Mouse (Mus musculus): ENCODE measurements at regions not wholly inside any gene's neighbourhood (a gene's known extent, or its start where the extent isn't known, plus 50 kb on each side); places are given as distances from the start of the nearest gene placed in this dataset.
A peak's percentile ranks its signal among the peaks of the same experiment; 100 is the strongest.

DNA sequence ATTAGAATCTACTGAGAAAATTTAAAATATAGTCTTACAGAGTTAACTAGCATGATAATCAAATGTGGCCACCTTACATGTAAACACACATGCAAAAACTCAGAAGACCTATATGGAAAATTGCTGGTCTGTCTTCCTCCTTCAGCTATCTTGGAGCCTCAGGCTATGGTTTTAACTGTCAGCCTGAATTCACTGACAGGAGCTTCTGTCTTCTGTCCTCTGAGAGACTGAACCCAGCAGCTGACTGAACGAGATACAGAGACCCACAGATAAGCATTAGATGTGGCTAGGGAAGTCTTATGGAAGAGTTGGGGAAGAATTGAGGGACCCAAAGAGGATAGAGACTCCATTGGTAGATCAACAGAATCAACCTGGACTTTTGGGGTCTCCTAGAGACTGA is 360.0 kb upstream of the Meox2 start:
- 73% methylated on average over 1 of the region's 1 CpGs for WGBS

DNA sequence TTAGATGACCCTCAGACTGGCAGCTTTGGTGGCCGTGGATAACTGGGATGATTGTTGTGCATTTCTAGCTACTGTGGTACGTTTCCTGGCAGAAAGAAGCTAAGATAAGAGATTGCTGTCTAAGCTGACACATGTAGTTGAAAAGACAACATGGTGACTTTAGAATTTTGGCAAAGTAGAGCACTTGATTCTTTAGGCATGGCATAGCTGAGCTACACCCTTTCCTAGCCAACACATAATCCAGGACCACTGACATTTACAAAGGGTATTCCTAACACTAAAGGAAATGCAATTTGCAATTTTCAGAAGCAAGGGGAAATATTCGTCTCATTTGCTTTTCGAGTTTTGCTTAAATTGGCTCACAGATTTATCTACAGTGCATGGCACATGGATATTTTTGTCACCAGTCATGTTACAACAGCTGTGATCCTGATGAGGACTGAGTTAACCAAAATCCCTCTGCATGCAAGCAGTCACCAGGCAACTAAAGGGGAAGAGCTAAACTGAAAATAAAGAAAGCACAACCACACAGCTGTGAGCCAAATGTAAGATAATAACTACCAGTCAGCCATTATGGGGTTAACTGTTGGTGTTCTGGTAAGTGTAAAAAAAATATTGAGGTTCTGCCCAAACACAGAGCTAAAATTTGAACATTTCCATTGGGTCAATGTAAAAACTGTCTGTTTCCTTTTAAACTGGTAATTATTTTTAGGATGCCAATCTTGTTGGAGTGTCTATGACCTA is 342.9 kb upstream of the Meox2 start:
- DNase-seq (ENCODE audit: low spot score): no peak
- H3K4me1 ChIP-seq (replicated peaks; ENCODE audit: control insufficient read depth, insufficient read depth, low read length): no peaks in the 10 kb centered on the region
- no peak overlapping the region for H3K4me3 ChIP-seq (ENCODE audit: low read depth, low read length)
- no peaks in the 10 kb centered on the region for H3K27me3 ChIP-seq (ENCODE audit: control insufficient read depth, insufficient read depth, low read length)
- no peak overlapping the region for H3K27ac ChIP-seq (ENCODE audit: low read depth, low read length)
- no peaks in the 10 kb centered on the region for H3K9me3 ChIP-seq (ENCODE audit: control insufficient read depth, low read length)
- ATAC-seq (replicated peaks; ENCODE audit: low FRiP score): no peak
- H3K4me2 ChIP-seq (ENCODE audit: low read depth, low read length, severe bottlenecking): no peak overlapping the region
- H3K9ac ChIP-seq (ENCODE audit: low read length): no peak overlapping the region
- WGBS: 83% methylated on average over 4 of the region's 4 CpGs
- no peaks in the 10 kb centered on the region for H3K36me3 ChIP-seq (ENCODE audit: control insufficient read depth, insufficient read depth, low read length)

More for the DNA sequence above, 360.0 kb upstream of the Meox2 start:
- no peaks in the 10 kb centered on the region for H3K36me3 ChIP-seq (ENCODE audit: control insufficient read depth, insufficient read depth, low read length)
- H3K9me3 ChIP-seq (ENCODE audit: control insufficient read depth, low read length): no peaks in the 10 kb centered on the region
- no peak for DNase-seq (ENCODE audit: low spot score)
- H3K4me1 ChIP-seq (replicated peaks; ENCODE audit: control insufficient read depth, insufficient read depth, low read length): no peaks in the 10 kb centered on the region
- H3K4me2 ChIP-seq (ENCODE audit: low read depth, low read length, severe bottlenecking): no peak overlapping the region
- H3K27ac ChIP-seq (ENCODE audit: low read depth, low read length): no peak overlapping the region
- H3K27me3 ChIP-seq (ENCODE audit: control insufficient read depth, insufficient read depth, low read length): no peaks in the 10 kb centered on the region
- no peak overlapping the region for H3K9ac ChIP-seq (ENCODE audit: low read length)
- ATAC-seq (replicated peaks; ENCODE audit: low FRiP score): no peak
- no peak overlapping the region for H3K4me3 ChIP-seq (ENCODE audit: low read depth, low read length)

DNA sequence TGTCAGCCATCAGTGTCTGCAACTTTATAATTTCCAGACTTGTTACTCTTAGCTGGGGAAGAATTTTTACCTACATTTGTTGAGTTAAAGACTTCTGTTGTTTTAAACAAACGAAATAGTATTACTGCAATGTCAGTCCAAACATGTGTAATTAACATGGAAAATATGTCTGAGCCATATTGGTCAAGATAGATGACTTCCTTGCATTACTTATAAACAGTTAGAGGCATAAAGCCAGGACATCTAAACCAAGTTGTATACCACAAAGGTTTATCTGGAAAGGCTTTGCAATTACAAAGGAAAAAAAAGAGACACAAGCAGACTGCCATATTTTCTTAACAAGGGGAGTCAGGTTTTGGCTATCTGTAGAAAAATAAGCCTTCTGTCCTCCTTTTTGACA is 342.2 kb upstream of the Meox2 start:
- Histone ChIP-seq H3K4me3 (ENCODE audit: low read depth, low read length) (no peak overlapping the region), H3K27ac (ENCODE audit: low read depth, low read length) (no peak overlapping the region), H3K9ac (ENCODE audit: low read length) (no peak overlapping the region), H3K9me3 (ENCODE audit: control insufficient read depth, low read length) (no peaks in the 10 kb centered on the region), H3K36me3 (ENCODE audit: control insufficient read depth, insufficient read depth, low read length) (no peaks in the 10 kb centered on the region), H3K4me2 (ENCODE audit: low read depth, low read length, severe bottlenecking) (no peak overlapping the region), H3K4me1 (replicated peaks; ENCODE audit: control insufficient read depth, insufficient read depth, low read length) (no peaks in the 10 kb centered on the region), H3K27me3 (ENCODE audit: control insufficient read depth, insufficient read depth, low read length) (no peaks in the 10 kb centered on the region)
- DNase-seq (ENCODE audit: low spot score) (no peak), ATAC-seq (replicated peaks; ENCODE audit: low FRiP score) (no peak)
- 59% methylated on average over 1 of the region's 1 CpGs for WGBS

DNA sequence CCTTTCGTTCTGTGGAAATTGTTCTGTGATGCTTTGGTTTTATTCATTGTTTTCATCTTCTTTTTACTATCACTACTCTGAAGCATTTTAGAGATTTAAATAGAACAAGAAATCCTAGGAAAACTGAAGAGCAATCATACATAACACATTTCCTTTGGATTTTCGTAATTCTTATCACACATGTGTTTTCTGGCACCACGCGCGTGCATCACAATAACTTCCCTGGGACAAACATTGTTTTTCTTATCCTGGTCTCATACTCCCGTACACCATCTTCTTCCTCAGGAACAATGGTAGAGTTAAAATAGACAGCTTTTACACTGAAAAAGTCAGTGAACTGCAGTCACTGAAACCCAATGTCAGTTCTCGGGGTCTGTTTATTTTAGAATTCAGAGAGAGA is 327.6 kb upstream of the Meox2 start:
- no peak overlapping the region for H3K27ac ChIP-seq (ENCODE audit: low read depth, low read length)
- no peak overlapping the region for H3K9ac ChIP-seq (ENCODE audit: low read length)
- H3K4me2 ChIP-seq (ENCODE audit: low read depth, low read length, severe bottlenecking): no peak overlapping the region
- no peak for ATAC-seq (replicated peaks; ENCODE audit: low FRiP score)
- no peaks in the 10 kb centered on the region for H3K4me1 ChIP-seq (replicated peaks; ENCODE audit: control insufficient read depth, insufficient read depth, low read length)
- no peak overlapping the region for H3K4me3 ChIP-seq (ENCODE audit: low read depth, low read length)
- H3K9me3 ChIP-seq (ENCODE audit: control insufficient read depth, low read length): no peaks in the 10 kb centered on the region
- WGBS: 91% methylated on average over 7 of the region's 7 CpGs
- H3K36me3 ChIP-seq (ENCODE audit: control insufficient read depth, insufficient read depth, low read length): no peaks in the 10 kb centered on the region
- H3K27me3 ChIP-seq (ENCODE audit: control insufficient read depth, insufficient read depth, low read length): no peaks in the 10 kb centered on the region
- no peak for DNase-seq (ENCODE audit: low spot score)

DNA sequence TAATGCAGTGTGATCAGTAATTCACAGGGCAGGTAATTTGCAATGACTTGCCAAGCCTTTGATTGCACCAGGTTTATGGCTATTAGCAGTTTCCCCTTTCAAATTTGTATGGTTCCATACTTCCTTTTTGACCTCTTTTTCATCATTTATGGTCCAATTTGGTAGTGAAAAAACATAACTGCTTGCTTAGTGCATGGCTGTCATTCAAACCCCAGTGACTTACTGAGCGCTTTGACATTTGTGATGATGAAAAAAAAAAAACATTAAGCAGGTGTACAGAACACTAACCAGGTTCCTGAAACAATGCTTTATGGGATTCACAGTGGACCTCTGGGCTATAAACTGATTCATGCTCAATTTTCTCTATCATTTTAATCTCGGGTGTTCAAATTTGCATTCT is 317.5 kb upstream of the Meox2 start:
- H3K4me3 ChIP-seq (ENCODE audit: low read depth, low read length): no peak overlapping the region
- H3K9ac ChIP-seq (ENCODE audit: low read length): no peak overlapping the region
- no peaks in the 10 kb centered on the region for H3K4me1 ChIP-seq (replicated peaks; ENCODE audit: control insufficient read depth, insufficient read depth, low read length)
- no peak for ATAC-seq (replicated peaks; ENCODE audit: low FRiP score)
- DNase-seq (ENCODE audit: low spot score): no peak
- H3K27ac ChIP-seq (ENCODE audit: low read depth, low read length): no peak overlapping the region
- 83% methylated on average over 2 of the region's 2 CpGs for WGBS
- H3K9me3 ChIP-seq (ENCODE audit: control insufficient read depth, low read length): no peaks in the 10 kb centered on the region
- H3K36me3 ChIP-seq (ENCODE audit: control insufficient read depth, insufficient read depth, low read length): no peaks in the 10 kb centered on the region
- peaks cover 7% of the 10 kb centered on the region for H3K27me3 ChIP-seq (ENCODE audit: control insufficient read depth, insufficient read depth, low read length)
- H3K4me2 ChIP-seq (ENCODE audit: low read depth, low read length, severe bottlenecking): no peak overlapping the region

DNA sequence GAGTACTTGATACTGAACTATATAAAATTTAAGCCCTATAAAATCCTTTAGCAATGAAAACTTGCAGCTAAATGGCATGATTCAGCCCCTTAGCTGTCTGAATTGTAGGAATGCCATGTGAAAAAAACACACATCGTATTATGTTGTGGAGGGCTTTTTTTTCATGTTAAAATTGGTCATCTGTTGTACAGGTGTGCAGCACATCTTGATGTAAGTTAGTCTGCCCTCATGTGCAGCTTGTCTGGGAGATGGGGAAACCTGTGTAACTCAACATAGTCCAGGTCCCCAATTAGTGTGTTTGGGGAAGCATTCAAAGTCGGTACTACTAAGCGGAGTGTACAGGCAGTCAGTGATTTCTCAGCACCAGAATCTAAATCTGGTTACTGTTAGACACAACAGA is 316.9 kb upstream of the Meox2 start:
- H3K9me3 ChIP-seq (ENCODE audit: control insufficient read depth, low read length): no peaks in the 10 kb centered on the region
- peaks cover 7% of the 10 kb centered on the region for H3K27me3 ChIP-seq (ENCODE audit: control insufficient read depth, insufficient read depth, low read length)
- H3K27ac ChIP-seq (ENCODE audit: low read depth, low read length): no peak overlapping the region
- WGBS: 89% methylated on average over 3 of the region's 3 CpGs
- H3K36me3 ChIP-seq (ENCODE audit: control insufficient read depth, insufficient read depth, low read length): no peaks in the 10 kb centered on the region
- H3K4me1 ChIP-seq (replicated peaks; ENCODE audit: control insufficient read depth, insufficient read depth, low read length): no peaks in the 10 kb centered on the region
- DNase-seq (ENCODE audit: low spot score): no peak
- no peak overlapping the region for H3K4me2 ChIP-seq (ENCODE audit: low read depth, low read length, severe bottlenecking)
- no peak for ATAC-seq (replicated peaks; ENCODE audit: low FRiP score)
- H3K4me3 ChIP-seq (ENCODE audit: low read depth, low read length): no peak overlapping the region
- H3K9ac ChIP-seq (ENCODE audit: low read length): no peak overlapping the region

DNA sequence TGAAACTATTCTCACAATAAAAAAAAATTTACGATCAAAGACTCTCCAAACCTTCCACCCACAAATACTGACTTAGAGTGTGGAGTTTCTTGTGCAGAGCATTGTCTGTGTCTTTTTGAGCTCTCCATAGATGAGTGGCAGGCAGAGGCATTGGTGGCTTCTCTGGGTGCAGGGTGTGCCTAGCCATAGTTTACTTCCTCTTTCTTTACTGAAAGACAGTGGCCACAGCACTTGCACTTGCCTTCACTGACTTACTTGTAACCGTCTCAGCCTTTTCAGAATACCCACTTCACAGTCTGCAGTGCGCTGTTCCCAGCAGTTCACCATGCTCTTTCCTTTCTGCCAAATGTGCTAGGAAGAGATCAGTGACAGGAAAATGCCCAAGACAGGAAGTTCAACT is 316.1 kb upstream of the Meox2 start:
- Histone ChIP-seq H3K36me3 (ENCODE audit: control insufficient read depth, insufficient read depth, low read length) (no peaks in the 10 kb centered on the region), H3K9me3 (ENCODE audit: control insufficient read depth, low read length) (no peaks in the 10 kb centered on the region), H3K4me2 (ENCODE audit: low read depth, low read length, severe bottlenecking) (no peak overlapping the region), H3K4me1 (replicated peaks; ENCODE audit: control insufficient read depth, insufficient read depth, low read length) (no peaks in the 10 kb centered on the region), H3K9ac (ENCODE audit: low read length) (no peak overlapping the region), H3K4me3 (ENCODE audit: low read depth, low read length) (no peak overlapping the region), H3K27ac (ENCODE audit: low read depth, low read length) (no peak overlapping the region), H3K27me3 (ENCODE audit: control insufficient read depth, insufficient read depth, low read length) (peaks cover 7% of the 10 kb centered on the region)
- ATAC-seq (replicated peaks; ENCODE audit: low FRiP score) (no peak), DNase-seq (ENCODE audit: low spot score) (no peak)
- WGBS: 86% methylated on average over 3 of the region's 3 CpGs

DNA sequence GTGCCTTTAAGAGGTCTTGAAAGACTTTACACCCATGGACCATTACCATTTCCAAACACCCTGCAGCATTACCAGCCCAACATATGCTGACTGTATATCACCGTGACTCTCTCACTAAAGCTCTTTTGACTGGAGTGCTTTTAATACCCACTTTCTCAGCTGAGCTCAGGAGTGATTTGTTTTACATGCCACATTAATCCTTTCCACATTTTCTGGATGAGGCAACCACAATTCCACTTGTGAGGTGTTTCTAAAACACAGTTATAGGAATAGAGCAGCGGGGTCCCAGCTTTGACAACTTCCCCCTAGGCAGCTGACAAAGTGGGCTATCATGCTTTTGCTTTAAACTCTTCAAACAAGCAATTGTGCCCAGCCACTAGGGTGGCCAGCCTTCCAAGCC is 314.5 kb upstream of the Meox2 start:
- Histone ChIP-seq H3K27me3 (ENCODE audit: control insufficient read depth, insufficient read depth, low read length) (peaks cover 7% of the 10 kb centered on the region), H3K27ac (ENCODE audit: low read depth, low read length) (no peak overlapping the region), H3K9ac (ENCODE audit: low read length) (no peak overlapping the region), H3K36me3 (ENCODE audit: control insufficient read depth, insufficient read depth, low read length) (no peaks in the 10 kb centered on the region), H3K4me1 (replicated peaks; ENCODE audit: control insufficient read depth, insufficient read depth, low read length) (no peaks in the 10 kb centered on the region), H3K9me3 (ENCODE audit: control insufficient read depth, low read length) (no peaks in the 10 kb centered on the region), H3K4me3 (ENCODE audit: low read depth, low read length) (no peak overlapping the region), H3K4me2 (ENCODE audit: low read depth, low read length, severe bottlenecking) (no peak overlapping the region)
- peak; percentile 66 for ATAC-seq (replicated peaks; ENCODE audit: low FRiP score)
- no peak for DNase-seq (ENCODE audit: low spot score)
- 17% methylated on average over 2 of the region's 2 CpGs for WGBS

DNA sequence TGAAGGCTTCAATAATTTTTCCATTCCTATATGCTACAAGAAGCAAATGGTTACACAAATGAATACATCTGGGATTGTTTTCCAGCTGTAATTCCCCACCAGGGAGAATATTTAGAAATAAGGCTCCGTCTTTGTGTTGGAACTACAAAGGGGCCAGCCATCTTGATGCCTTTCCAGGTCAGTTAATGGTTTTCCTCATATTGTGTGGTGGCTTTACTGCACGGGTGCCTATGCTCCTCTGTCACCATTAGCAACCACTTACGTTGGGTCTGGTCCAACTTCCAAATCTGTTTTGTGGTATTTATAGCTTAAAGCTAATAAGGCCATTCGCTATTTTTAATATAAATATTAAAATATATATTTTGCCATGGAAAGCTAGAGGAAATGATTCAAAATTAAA is 312.1 kb upstream of the Meox2 start:
- ATAC-seq (replicated peaks; ENCODE audit: low FRiP score): no peak
- WGBS: 70% methylated on average over 4 of the region's 4 CpGs
- no peak overlapping the region for H3K4me3 ChIP-seq (ENCODE audit: low read depth, low read length)

More for the DNA sequence above, 312.1 kb upstream of the Meox2 start:
- Histone ChIP-seq H3K9ac (ENCODE audit: low read length) (no peak overlapping the region), H3K27me3 (ENCODE audit: control insufficient read depth, insufficient read depth, low read length) (peaks cover 7% of the 10 kb centered on the region), H3K27ac (ENCODE audit: low read depth, low read length) (no peak overlapping the region), H3K9me3 (ENCODE audit: control insufficient read depth, low read length) (no peaks in the 10 kb centered on the region), H3K4me1 (replicated peaks; ENCODE audit: control insufficient read depth, insufficient read depth, low read length) (no peaks in the 10 kb centered on the region), H3K36me3 (ENCODE audit: control insufficient read depth, insufficient read depth, low read length) (no peaks in the 10 kb centered on the region), H3K4me2 (ENCODE audit: low read depth, low read length, severe bottlenecking) (no peak overlapping the region)
- DNase-seq (ENCODE audit: low spot score): no peak
